Mouse (Mus musculus) brain, adult 2 months (tissue): ENCODE results near the gene B3galt6.

Experiments
- DNase-seq: peaks from one replicate; pipeline ENCODE4 v3.0.0; 2011; ENCODE audit warnings: low read depth, low spot score

B3galt6 gene

GRCm38 (mm10) chr4:155991211-155991907 is 1.1 kb downstream of the B3galt6 start:
- no peak for DNase-seq

- no peak for DNase-seq
Observed at GRCm38 (mm10) chr4:155983788-155984187, 8.7 kb downstream of the B3galt6 start.

GRCm38 (mm10) chr4:155981436-155982082 is 10.9 kb downstream of the B3galt6 start:
- DNase-seq, result no peak

- no peak for DNase-seq
Observed at GRCm38 (mm10) chr4:155973239-155973638, 19.2 kb downstream of the B3galt6 start.

GRCm38 (mm10) chr4:155972651-155973050 is 19.8 kb downstream of the B3galt6 start:
- no peak for DNase-seq

- no peak for DNase-seq
Observed at GRCm38 (mm10) chr4:155970286-155970685, 22.2 kb downstream of the B3galt6 start.

GRCm38 (mm10) chr4:155969043-155969653 is 23.3 kb downstream of the B3galt6 start:
- no peak for DNase-seq

GRCm38 (mm10) chr4:155964396-155964795 is 28.1 kb downstream of the B3galt6 start:
- DNase-seq, result no peak

- peak; percentile 15 for DNase-seq
Observed at GRCm38 (mm10) chr4:155963106-155963505, 29.3 kb downstream of the B3galt6 start.

GRCm38 (mm10) chr4:155962167-155962971 is 30.1 kb downstream of the B3galt6 start, which contains the start of gene C1qtnf12:
TSS of gene C1qtnf12 (plus strand) at chr4:155962318.
- DNase-seq, result peak; percentile 48

GRCm38 (mm10) chr4:155959275-155959674 is 33.2 kb downstream of the B3galt6 start:
- DNase-seq, result peak; percentile 92

- DNase-seq, result peak; percentile 62
Observed at GRCm38 (mm10) chr4:155955491-155955890, 37.0 kb downstream of the B3galt6 start.

GRCm38 (mm10) chr4:155947094-155947493 is 45.4 kb downstream of the B3galt6 start:
- DNase-seq, result no peak

GRCm38 (mm10) chr4:155944271-155944670 is 48.2 kb downstream of the B3galt6 start:
- DNase-seq, result peak; percentile 26

GRCm38 (mm10) chr4:155943534-155944249 is 48.8 kb downstream of the B3galt6 start, which contains the start of gene Ube2j2:
TSS of gene Ube2j2 (plus strand) at chr4:155943831.
- peak; percentile 99 for DNase-seq

- DNase-seq, result peak; percentile 64
Observed at GRCm38 (mm10) chr4:155943049-155943452, 49.4 kb downstream of the B3galt6 start.
